ENCODE assay signal across 8 mouse cellular contexts in genomic region chr4:154496991-154497390, GRCm38 (mm10).
DNase-seq lines count a peak whose midpoint lies in the region; ATAC-seq lines count a peak whose summit lies in the region.

No protein-coding gene starts in this region.

- H3K36me3 ChIP-seq in hindbrain, embryonic 15.5 days, result no peaks in the 10 kb centered on the region
- no peaks in the 10 kb centered on the region for H3K36me3 ChIP-seq in lung, embryonic 15.5 days

- ATAC-seq in hindbrain, embryonic 15.5 days (ENCODE audit: low FRiP score, low read depth), result peak; percentile 55; the same call in 1 of the 2 replicates
- peak; percentile 79 for ATAC-seq in lung, embryonic 15.5 days (ENCODE audit: borderline replicate concordance, extremely low read depth, low FRiP score, low TSS enrichment)

- H3K4me2 ChIP-seq in hindbrain, embryonic 15.5 days, result no peak overlapping the region
- no peak overlapping the region for H3K4me2 ChIP-seq in lung, embryonic 15.5 days

- no peak overlapping the region for H3K4me3 ChIP-seq in hindbrain, embryonic 15.5 days
- no peak overlapping the region for H3K4me3 ChIP-seq in lung, embryonic 15.5 days

- 0 out of 2 replicates have a peak overlapping the region, but pooled peaks have one; percentile 7 for H3K27ac ChIP-seq in hindbrain, embryonic 15.5 days (replicated peaks)
- H3K27ac ChIP-seq in lung, embryonic 15.5 days, result peak overlapping the region; percentile 58

- peaks cover 65% of the 10 kb centered on the region for H3K27me3 ChIP-seq in hindbrain, embryonic 15.5 days
- H3K27me3 ChIP-seq in lung, embryonic 15.5 days, result peaks cover 8% of the 10 kb centered on the region; the same call in 1 of the 2 replicates

- H3K9ac ChIP-seq in hindbrain, embryonic 15.5 days, result no peak overlapping the region
- H3K9ac ChIP-seq in lung, embryonic 15.5 days, result no peak overlapping the region

- peaks cover 63% of the 10 kb centered on the region for H3K4me1 ChIP-seq in hindbrain, embryonic 15.5 days (replicated peaks)
- H3K4me1 ChIP-seq in lung, embryonic 15.5 days, result peaks cover 60% of the 10 kb centered on the region

- no peaks in the 10 kb centered on the region for H3K9me3 ChIP-seq in hindbrain, embryonic 15.5 days
- no peaks in the 10 kb centered on the region for H3K9me3 ChIP-seq in lung, embryonic 15.5 days

- WGBS in hindbrain, embryonic 15.5 days, result 14% methylated on average over 7 of the region's 7 CpGs
- 6% methylated on average over 7 of the region's 7 CpGs for WGBS in lung, embryonic 15.5 days

- DNase-seq in NIH3T3 (ENCODE audit: low read depth), result peak; percentile 51
- peak; percentile 44 to 61 for DNase-seq in cerebellum, postnatal 14 days
- DNase-seq in gastrocnemius, adult 8-10 months (ENCODE audit: low spot score in 2 of 2), result peak; percentile 61 to 72
- DNase-seq in layer of hippocampus, postnatal 14 days (ENCODE audit: low spot score in 2 of 2), result peak; percentile 66 to 86
- DNase-seq in right cerebral cortex, adult 2 months (ENCODE audit: low spot score in 2 of 2), result peak; percentile 53 to 77
- DNase-seq in thymus, postnatal 4 days, result no peak
